In the genomic region with DNA sequence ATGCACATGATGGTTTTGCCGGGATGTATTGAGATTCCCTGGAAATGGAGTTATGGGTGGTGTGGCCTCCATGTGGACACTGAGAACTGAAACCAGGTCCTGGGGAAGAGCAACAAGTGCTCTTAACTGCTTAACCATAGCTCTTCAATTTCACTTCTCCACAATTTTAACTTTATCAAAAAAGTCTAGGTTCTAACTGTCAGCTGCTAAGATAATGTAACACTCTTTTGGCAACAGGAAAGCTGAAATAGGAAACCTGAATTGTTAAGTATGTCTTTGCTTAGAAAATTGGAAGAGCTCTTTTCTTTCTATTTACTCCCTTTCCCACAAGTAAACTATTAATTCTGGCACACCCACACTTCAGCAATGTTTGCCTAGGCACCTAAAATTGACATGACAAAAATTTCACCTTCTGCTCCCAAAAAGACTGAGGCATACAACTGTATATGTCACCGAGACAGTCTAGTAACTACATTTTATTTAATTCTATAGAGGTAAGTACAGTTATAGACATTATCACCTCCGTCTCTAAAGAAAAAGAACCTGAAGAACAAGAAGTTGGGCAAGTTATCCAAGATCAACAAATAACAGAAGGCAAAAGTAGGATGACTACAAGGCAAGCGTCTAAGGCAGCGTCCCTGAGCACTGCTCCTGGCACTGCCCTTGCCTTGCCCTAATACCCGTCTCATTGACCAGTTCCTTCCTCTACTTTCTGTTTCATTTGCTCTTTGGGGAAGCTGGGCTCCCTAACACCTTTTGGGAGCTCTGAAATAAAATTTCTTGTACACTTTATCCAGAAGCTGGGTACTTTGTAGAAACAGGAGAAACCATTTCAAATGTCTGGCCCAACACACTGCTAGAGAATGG, we compare ENCODE assay signal across 19 mouse cellular contexts. TPM values are rescaled to one million over a fixed set of nuclear protein-coding genes. Genes with fewer than 3 reads are reported as not detected.
DNase-seq lines count a peak whose midpoint lies in the region; ATAC-seq and TF ChIP-seq lines count a peak whose summit lies in the region.
"Had no signal": no experiment of that assay in that cellular context is flagged by ENCODE, and none has a peak within 500 bp of the region (broad histone marks: within the 10 kb centered on the region; RNA-seq: fewer than 3 reads in every experiment).

No protein-coding gene starts in this region.

- H3K27ac ChIP-seq in lung, postnatal 0 days (ENCODE audit: low read length) = no peak overlapping the region
- H3K27ac ChIP-seq in MEL (ENCODE audit: control insufficient read depth, low read depth, low read length) = peak overlapping the region; percentile 84
- peak overlapping the region; percentile 7; the same call in 1 of the 2 replicates for H3K27ac ChIP-seq in liver, postnatal 0 days (ENCODE audit: low read depth)
- H3K27ac ChIP-seq: forebrain, embryonic 13.5 days; hindbrain, embryonic 14.5 days; intestine, embryonic 15.5 days; kidney, embryonic 15.5 days; limb, embryonic 15.5 days; midbrain, embryonic 15.5 days had no signal

- TF ChIP-seq EP300 in lung, postnatal 0 days (IDR thresholded peaks at IDR 0.05) = no peak
- TF ChIP-seq EP300 in MEL (IDR thresholded peaks at IDR 0.05; ENCODE audit: low read depth in 1 of 2, low read length in 2 of 2) = peak; percentile 72 to 78
- no peak for TF ChIP-seq EP300 in liver, postnatal 0 days (IDR thresholded peaks at IDR 0.05; ENCODE audit: low read depth)

- DNase-seq in lung, postnatal 0 days (ENCODE audit: low spot score) = peak; percentile 35
- DNase-seq in lung, postnatal 25 days (ENCODE audit: low spot score) = no peak
- DNase-seq in MEL (ENCODE audit: low read depth, low spot score) (peak; percentile 48), adipocyte (ENCODE audit: low spot score) (no peak)
- DNase-seq in liver, postnatal 0 days = no peak
- DNase-seq in splenic B cell, adult 2 months (ENCODE audit: low read depth, low spot score) = peak; percentile 32
- DNase-seq in layer of hippocampus, postnatal 10 days (ENCODE audit: low spot score in 2 of 2) = no peak
- DNase-seq: cerebellum, adult 2 months; heart, adult 11 months; heart, postnatal 14 days; right cerebral cortex, postnatal 25 days; thymus, adult 2 months had no signal

- no peak for TF ChIP-seq POLR2A in MEL (IDR thresholded peaks at IDR 0.05; ENCODE audit: control insufficient read depth in 1 of 2, insufficient read depth in 1 of 2, low read depth in 1 of 2, low read length in 2 of 2, poor library complexity in 1 of 2)

- H3K4me3 ChIP-seq in lung, postnatal 0 days (ENCODE audit: low read depth, low read length) = no peak overlapping the region
- peak overlapping the region; percentile 32 to 57 for H3K4me3 ChIP-seq in MEL (ENCODE audit: control insufficient read depth in 1 of 2, insufficient read depth in 1 of 2, low read depth in 2 of 2, low read length in 2 of 2)
- H3K4me3 ChIP-seq in liver, postnatal 0 days (ENCODE audit: low read depth, low read length) = no peak overlapping the region
- H3K4me3 ChIP-seq: forebrain, embryonic 13.5 days; heart, embryonic 12.5 days; intestine, embryonic 15.5 days; kidney, embryonic 15.5 days; limb, embryonic 15.5 days; midbrain, embryonic 15.5 days had no signal

- no peak overlapping the region for H3K4me2 ChIP-seq in lung, postnatal 0 days (replicated peaks; ENCODE audit: low read depth, low read length)
- peak overlapping the region; percentile 54 for H3K4me2 ChIP-seq in liver, postnatal 0 days (ENCODE audit: low read depth, low read length)
- H3K4me2 ChIP-seq: heart, embryonic 12.5 days; hindbrain, embryonic 14.5 days; intestine, embryonic 15.5 days; kidney, embryonic 15.5 days; limb, embryonic 15.5 days; midbrain, embryonic 15.5 days had no signal

- no peaks in the 10 kb centered on the region for H3K4me1 ChIP-seq in lung, postnatal 0 days (ENCODE audit: insufficient read depth, low read depth, low read length)
- H3K4me1 ChIP-seq in MEL (ENCODE audit: control insufficient read depth in 1 of 2, insufficient read depth in 2 of 2, low read length in 2 of 2) = peaks cover 31 to 39% of the 10 kb centered on the region in 2 experiments
- peaks cover 15% of the 10 kb centered on the region for H3K4me1 ChIP-seq in liver, postnatal 0 days (ENCODE audit: insufficient read depth)
- H3K4me1 ChIP-seq: intestine, embryonic 15.5 days had no signal

- no peaks in the 10 kb centered on the region for H3K36me3 ChIP-seq in lung, postnatal 0 days (ENCODE audit: insufficient read depth, low read length)
- H3K36me3 ChIP-seq in MEL (ENCODE audit: control insufficient read depth in 1 of 2, insufficient read depth in 2 of 2, low read length in 2 of 2) = peaks cover 35 to 62% of the 10 kb centered on the region in 2 experiments
- peaks cover 42% of the 10 kb centered on the region for H3K36me3 ChIP-seq in liver, postnatal 0 days (replicated peaks; ENCODE audit: insufficient read depth, low read length)
- H3K36me3 ChIP-seq in splenic B cell, adult 2 months (ENCODE audit: control insufficient read depth, insufficient read depth, low read length, poor library complexity, severe bottlenecking) = peaks cover 7% of the 10 kb centered on the region

- no peak for TF ChIP-seq RAD21 in MEL (IDR thresholded peaks at IDR 0.05; ENCODE audit: low read depth, low read length)

- no peak for TF ChIP-seq CTCF in lung, postnatal 0 days (IDR thresholded peaks at IDR 0.05)
- TF ChIP-seq CTCF in MEL (IDR thresholded peaks at IDR 0.05 in 2 of 3, conservative IDR thresholded peaks at IDR 0.05 in 1 of 3; ENCODE audit: control insufficient read depth in 1 of 3, insufficient read depth in 1 of 3, low read depth in 2 of 3, low read length in 3 of 3, poor library complexity in 1 of 3, severe bottlenecking in 1 of 3) = no peak
- TF ChIP-seq CTCF in liver, postnatal 0 days (IDR thresholded peaks at IDR 0.05; ENCODE audit: low read depth) = no peak

- H3K79me2 ChIP-seq in MEL (ENCODE audit: control insufficient read depth, insufficient read depth, low read length, poor library complexity) = peaks cover 31% of the 10 kb centered on the region

- no peaks in the 10 kb centered on the region for H3K9me3 ChIP-seq in lung, postnatal 0 days (ENCODE audit: low read length)
- no peaks in the 10 kb centered on the region for H3K9me3 ChIP-seq in MEL (replicated peaks; ENCODE audit: insufficient read depth, low read length)
- H3K9me3 ChIP-seq in liver, postnatal 0 days (ENCODE audit: low read length) = no peaks in the 10 kb centered on the region
- H3K9me3 ChIP-seq: forebrain, embryonic 13.5 days; intestine, embryonic 15.5 days; kidney, embryonic 15.5 days; limb, embryonic 15.5 days; midbrain, embryonic 15.5 days had no signal

- 55% methylated on average over 6 of the region's 6 CpGs for WGBS in lung, postnatal 0 days
- 69% methylated on average over 6 of the region's 6 CpGs for WGBS in liver, postnatal 0 days (ENCODE audit: insufficient replicate concordance)

- no peak overlapping the region for H3K9ac ChIP-seq in lung, postnatal 0 days (replicated peaks; ENCODE audit: low read depth)
- H3K9ac ChIP-seq in MEL (ENCODE audit: control insufficient read depth, low read depth, low read length, poor library complexity, severe bottlenecking) = peak overlapping the region; percentile 59
- H3K9ac ChIP-seq in liver, postnatal 0 days (replicated peaks) = peak overlapping the region; percentile 41; the same call in 1 of the 2 replicates
- H3K9ac ChIP-seq: forebrain, embryonic 13.5 days; heart, embryonic 12.5 days; intestine, embryonic 15.5 days; kidney, embryonic 15.5 days; limb, embryonic 15.5 days; midbrain, embryonic 15.5 days had no signal

- ATAC-seq in lung, postnatal 0 days = no peak
- ATAC-seq in liver, postnatal 0 days = no peak
- ATAC-seq: intestine, embryonic 15.5 days; midbrain, embryonic 15.5 days had no signal

- H3K27me3 ChIP-seq in lung, postnatal 0 days (replicated peaks; ENCODE audit: insufficient read depth, low read length) = no peaks in the 10 kb centered on the region
- no peaks in the 10 kb centered on the region for H3K27me3 ChIP-seq in MEL (ENCODE audit: control insufficient read depth in 1 of 2, insufficient read depth in 2 of 2, low read length in 2 of 2)
- H3K27me3 ChIP-seq in liver, postnatal 0 days (ENCODE audit: insufficient read depth, low read length) = no peaks in the 10 kb centered on the region
- no peaks in the 10 kb centered on the region for H3K27me3 ChIP-seq in splenic B cell, adult 2 months (ENCODE audit: control insufficient read depth, insufficient read depth, low read length, poor library complexity, severe bottlenecking)
- H3K27me3 ChIP-seq: forebrain, embryonic 13.5 days; heart, embryonic 12.5 days; intestine, embryonic 15.5 days; kidney, embryonic 15.5 days; limb, embryonic 15.5 days; midbrain, embryonic 15.5 days had no signal

TF ChIP-seq in MEL, 35 proteins besides CTCF, POLR2A, EP300 and RAD21 (continues in another document):
- TF ChIP-seq NELFE (IDR thresholded peaks at IDR 0.05; ENCODE audit: low read depth, low read length) (no peak), GATA1 (IDR thresholded peaks at IDR 0.05; ENCODE audit: low read depth, low read length) (peak; percentile 59), TBP (IDR thresholded peaks at IDR 0.05; ENCODE audit: low read depth, low read length) (peak; percentile 74; the same call in 1 of the 2 replicates), SIN3A (IDR thresholded peaks at IDR 0.05; ENCODE audit: low read length) (peak; percentile 78), RCOR1 (IDR thresholded peaks at IDR 0.05; ENCODE audit: low read depth, low read length) (peak; percentile 44; the same call in 1 of the 2 replicates), ZMIZ1 (IDR thresholded peaks at IDR 0.05; ENCODE audit: low read depth, low read length) (no peak), UBTF (IDR thresholded peaks at IDR 0.05; ENCODE audit: borderline replicate concordance, insufficient read depth, low read depth, low read length) (no peak), USF1 (IDR thresholded peaks at IDR 0.05; ENCODE audit: low read depth, low read length) (peak; percentile 20; the same call in 1 of the 2 replicates), MAX (IDR thresholded peaks at IDR 0.05; ENCODE audit: low read length) (0 out of 2 replicates have a peak, but pooled peaks have one; percentile 15), E2F4 (IDR thresholded peaks at IDR 0.05; ENCODE audit: borderline replicate concordance, low read depth, low read length) (no peak), ETS1 (IDR thresholded peaks at IDR 0.05; ENCODE audit: low read depth, low read length) (peak; percentile 93), POLR2AphosphoS2 (IDR thresholded peaks at IDR 0.05; ENCODE audit: low read length) (no peak), MAZ (IDR thresholded peaks at IDR 0.05; ENCODE audit: low read depth, low read length) (no peak), NRF1 (IDR thresholded peaks at IDR 0.05; ENCODE audit: insufficient read depth, low read depth, low read length, poor library complexity, severe bottlenecking) (no peak)

RNA-seq across cellular contexts. Expression of a gene that starts 8.8 kb away (rescaled TPM):
- polyA plus RNA-seq in lung, postnatal 0 days (2015; fragmentation: Nextera tagmentation; extraction: Ambion mirVana) = 25.0 and 30.3 TPM in 2 replicates
- total RNA-seq in MEL (2012; rRNA removed) = 15.3 and 18.8 TPM in 2 replicates
- 10 to 100 TPM in 1 of 2 experiments, not detected in 1; 14.3 TPM for polyA plus RNA-seq in MEL (2012; ENCODE audit: insufficient read depth in 1 of 2, insufficient read length in 2 of 2, low read depth in 1 of 2, low replicate concordance in 2 of 2, missing spikeins in 1 of 2)
- polyA plus RNA-seq in liver, postnatal 0 days (2015; fragmentation: Nextera tagmentation; extraction: Ambion mirVana) = 11.4 and 13.4 TPM in 2 replicates
- total RNA-seq in layer of hippocampus, postnatal 10 days (2021) = 10 to 100 TPM; 42.1 to 50.1 TPM

Comparison
In these comparisons a context has a peak if more than half of its experiments do, and no peak if none do; other contexts are left out.
1. DNase-seq: peak in lung, postnatal 0 days (single experiment), MEL (single experiment) and splenic B cell, adult 2 months (single experiment); none in lung, postnatal 25 days (single experiment), liver, postnatal 0 days (single experiment), adipocyte (single experiment) and layer of hippocampus, postnatal 10 days (0 of 2).
2. H3K4me3 ChIP-seq: peak in MEL (2 of 2); none in lung, postnatal 0 days (single experiment) and liver, postnatal 0 days (single experiment).